Mouse (Mus musculus): ENCODE results near the gene Pqlc3. TPM values are rescaled to one million over a fixed set of nuclear protein-coding genes. Genes with fewer than 3 reads are reported as not detected.

Gene Pqlc3
- polyA plus RNA-seq, 1 experiment = 1.2 TPM

- TF ChIP-seq CTCF (IDR thresholded peaks at IDR 0.05; ENCODE audit: borderline replicate concordance, extremely low read depth, insufficient read depth, insufficient read length) (no peak), POLR2A (IDR thresholded peaks at IDR 0.05; ENCODE audit: borderline replicate concordance, extremely low read depth, insufficient read depth, insufficient read length, poor library complexity, severe bottlenecking) (no peak)
- no peak for DNase-seq (ENCODE audit: low read depth)
Observed at GRCm38 (mm10) chr12:17000628-17001027, 420 bp upstream of the Pqlc3 start.

- no peak for TF ChIP-seq CTCF (IDR thresholded peaks at IDR 0.05; ENCODE audit: borderline replicate concordance, extremely low read depth, insufficient read depth, insufficient read length)
- TF ChIP-seq POLR2A (IDR thresholded peaks at IDR 0.05; ENCODE audit: borderline replicate concordance, extremely low read depth, insufficient read depth, insufficient read length, poor library complexity, severe bottlenecking) = no peak
- DNase-seq (ENCODE audit: low read depth) = no peak
Observed at GRCm38 (mm10) chr12:16999146-16999545, 1.1 kb downstream of the Pqlc3 start.

- no peak for DNase-seq (ENCODE audit: low read depth)
- TF ChIP-seq POLR2A (IDR thresholded peaks at IDR 0.05; ENCODE audit: borderline replicate concordance, extremely low read depth, insufficient read depth, insufficient read length, poor library complexity, severe bottlenecking) (no peak), CTCF (IDR thresholded peaks at IDR 0.05; ENCODE audit: borderline replicate concordance, extremely low read depth, insufficient read depth, insufficient read length) (no peak)
Observed at GRCm38 (mm10) chr12:16996886-16997462, 3.2 kb downstream of the Pqlc3 start.

- no peak for DNase-seq (ENCODE audit: low read depth)
- TF ChIP-seq CTCF (IDR thresholded peaks at IDR 0.05; ENCODE audit: borderline replicate concordance, extremely low read depth, insufficient read depth, insufficient read length) (no peak), POLR2A (IDR thresholded peaks at IDR 0.05; ENCODE audit: borderline replicate concordance, extremely low read depth, insufficient read depth, insufficient read length, poor library complexity, severe bottlenecking) (no peak)
Observed at GRCm38 (mm10) chr12:16996281-16996680, 3.9 kb downstream of the Pqlc3 start.

- TF ChIP-seq POLR2A (IDR thresholded peaks at IDR 0.05; ENCODE audit: borderline replicate concordance, extremely low read depth, insufficient read depth, insufficient read length, poor library complexity, severe bottlenecking) (no peak), CTCF (IDR thresholded peaks at IDR 0.05; ENCODE audit: borderline replicate concordance, extremely low read depth, insufficient read depth, insufficient read length) (no peak)
Observed at GRCm38 (mm10) chr12:16994291-16994690, 5.9 kb downstream of the Pqlc3 start.

GRCm38 (mm10) chr12:16992355-16992754 is 7.9 kb downstream of the Pqlc3 start:
- DNase-seq (ENCODE audit: low read depth) = no peak

More at GRCm38 (mm10) chr12:16994291-16994690, 5.9 kb downstream of the Pqlc3 start:
- DNase-seq (ENCODE audit: low read depth) = no peak

GRCm38 (mm10) chr12:16991376-16991775 is 8.8 kb downstream of the Pqlc3 start:
- TF ChIP-seq CTCF (IDR thresholded peaks at IDR 0.05; ENCODE audit: borderline replicate concordance, extremely low read depth, insufficient read depth, insufficient read length) (no peak), POLR2A (IDR thresholded peaks at IDR 0.05; ENCODE audit: borderline replicate concordance, extremely low read depth, insufficient read depth, insufficient read length, poor library complexity, severe bottlenecking) (no peak)
- DNase-seq (ENCODE audit: low read depth) = no peak

More at GRCm38 (mm10) chr12:16992355-16992754, 7.9 kb downstream of the Pqlc3 start:
- TF ChIP-seq CTCF (IDR thresholded peaks at IDR 0.05; ENCODE audit: borderline replicate concordance, extremely low read depth, insufficient read depth, insufficient read length) (no peak), POLR2A (IDR thresholded peaks at IDR 0.05; ENCODE audit: borderline replicate concordance, extremely low read depth, insufficient read depth, insufficient read length, poor library complexity, severe bottlenecking) (no peak)

GRCm38 (mm10) chr12:16985778-16986177 is 14.4 kb downstream of the Pqlc3 start:
- TF ChIP-seq POLR2A (IDR thresholded peaks at IDR 0.05; ENCODE audit: borderline replicate concordance, extremely low read depth, insufficient read depth, insufficient read length, poor library complexity, severe bottlenecking) (no peak), CTCF (IDR thresholded peaks at IDR 0.05; ENCODE audit: borderline replicate concordance, extremely low read depth, insufficient read depth, insufficient read length) (0 out of 2 replicates have a peak, but pooled peaks have one; percentile 6)
- no peak for DNase-seq (ENCODE audit: low read depth)

- TF ChIP-seq CTCF (IDR thresholded peaks at IDR 0.05; ENCODE audit: borderline replicate concordance, extremely low read depth, insufficient read depth, insufficient read length) (no peak), POLR2A (IDR thresholded peaks at IDR 0.05; ENCODE audit: borderline replicate concordance, extremely low read depth, insufficient read depth, insufficient read length, poor library complexity, severe bottlenecking) (no peak)
- no peak for DNase-seq (ENCODE audit: low read depth)
Observed at GRCm38 (mm10) chr12:16977120-16977519, 23.1 kb downstream of the Pqlc3 start.

- TF ChIP-seq CTCF (IDR thresholded peaks at IDR 0.05; ENCODE audit: borderline replicate concordance, extremely low read depth, insufficient read depth, insufficient read length) = no peak
- TF ChIP-seq POLR2A (IDR thresholded peaks at IDR 0.05; ENCODE audit: borderline replicate concordance, extremely low read depth, insufficient read depth, insufficient read length, poor library complexity, severe bottlenecking) = no peak
- DNase-seq (ENCODE audit: low read depth) = no peak
Observed at GRCm38 (mm10) chr12:16966811-16967210, 33.4 kb downstream of the Pqlc3 start.

GRCm38 (mm10) chr12:16963354-16963753 is 36.9 kb downstream of the Pqlc3 start:
- no peak for DNase-seq (ENCODE audit: low read depth)
- TF ChIP-seq CTCF (IDR thresholded peaks at IDR 0.05; ENCODE audit: borderline replicate concordance, extremely low read depth, insufficient read depth, insufficient read length) (no peak), POLR2A (IDR thresholded peaks at IDR 0.05; ENCODE audit: borderline replicate concordance, extremely low read depth, insufficient read depth, insufficient read length, poor library complexity, severe bottlenecking) (no peak)

GRCm38 (mm10) chr12:16958851-16959250 is 41.4 kb downstream of the Pqlc3 start:
- TF ChIP-seq POLR2A (IDR thresholded peaks at IDR 0.05; ENCODE audit: borderline replicate concordance, extremely low read depth, insufficient read depth, insufficient read length, poor library complexity, severe bottlenecking) (no peak), CTCF (IDR thresholded peaks at IDR 0.05; ENCODE audit: borderline replicate concordance, extremely low read depth, insufficient read depth, insufficient read length) (peak; percentile 46; the same call in 1 of the 2 replicates)
- DNase-seq (ENCODE audit: low read depth) = peak; percentile 19

Data from brain, embryonic 14.5 days (tissue).